Mouse (Mus musculus) ZHBTc4 (cell line): ENCODE data around the gene Gab1.

Source experiments
- DNase-seq: peaks from one replicate; pipeline ENCODE4 v3.0.0-alpha.2; 2011; ENCODE audit warnings: low read depth, low spot score

The Gab1 gene

GRCm38 (mm10) chr8:80880196-80881106 is at the start of gene Gab1:
Gene Gab1, minus strand, starts transcription at chr8:80880519.
- DNase-seq: peak; percentile 98

DNA sequence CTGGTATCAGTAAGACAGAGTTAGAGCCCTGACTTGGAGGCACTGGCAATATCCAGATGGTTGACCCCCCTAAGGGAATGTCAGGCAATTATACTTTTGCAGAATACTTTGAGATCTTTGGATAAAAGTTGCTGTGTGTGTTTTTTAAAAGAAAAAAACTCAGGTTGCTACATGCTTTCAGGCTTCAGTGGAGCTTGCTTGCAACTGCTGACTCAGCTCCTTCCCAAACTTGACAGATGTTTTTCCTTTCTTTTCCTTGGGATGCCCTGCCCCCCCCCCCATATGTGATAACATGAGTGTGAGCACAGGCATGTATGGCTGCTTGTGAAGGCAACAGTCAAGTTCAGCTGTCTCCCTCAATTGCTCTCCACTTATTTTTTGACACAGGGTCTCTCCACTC is 48.5 kb upstream of the Gab1 start:
- no peak for DNase-seq

DNA sequence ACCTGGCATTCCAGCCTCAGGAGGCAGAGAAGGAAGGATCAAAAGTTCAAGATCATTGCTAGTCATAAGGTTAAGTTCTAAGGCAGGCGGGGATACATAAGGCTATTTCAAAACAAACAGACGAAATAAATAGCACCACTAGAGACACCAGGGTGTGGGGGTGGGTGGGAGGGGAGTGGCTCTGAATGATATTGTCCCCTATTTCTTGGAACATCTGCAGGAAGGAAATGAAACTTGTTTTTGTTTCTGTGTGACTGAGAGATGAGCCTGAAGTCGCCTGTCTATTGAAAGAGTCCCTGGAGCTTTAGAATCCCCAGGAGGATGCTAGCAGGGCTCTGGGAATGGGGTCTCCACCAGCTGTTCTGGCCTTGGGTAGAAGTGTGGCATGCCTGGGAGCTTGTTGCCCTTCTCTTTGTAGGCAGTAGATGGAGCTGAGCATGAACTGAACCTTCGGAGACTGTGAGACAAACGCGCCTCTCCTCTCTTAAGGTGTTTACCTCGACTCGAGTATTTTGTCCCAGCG is 43.5 kb upstream of the Gab1 start:
- no peak for DNase-seq

DNA sequence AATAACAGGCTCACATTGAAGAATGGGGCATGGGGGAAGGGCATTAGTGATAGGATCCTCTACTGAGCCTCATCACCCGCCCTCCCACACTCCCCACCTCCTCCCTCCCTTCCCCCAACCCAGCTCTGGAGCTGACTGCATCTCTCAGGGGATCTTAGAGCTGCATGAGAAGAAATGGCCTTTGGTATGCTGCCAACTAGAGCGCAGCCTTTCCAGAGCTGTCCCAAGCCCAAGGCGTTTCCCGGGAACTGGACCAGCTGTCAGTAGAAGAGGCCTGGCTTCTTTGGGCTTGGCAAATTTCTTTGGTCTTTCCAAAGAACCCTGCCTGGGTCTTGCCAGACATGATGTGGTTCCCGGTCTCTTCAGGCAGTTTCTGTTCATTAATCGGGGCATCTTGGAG is 42.3 kb upstream of the Gab1 start:
- no peak for DNase-seq

DNA sequence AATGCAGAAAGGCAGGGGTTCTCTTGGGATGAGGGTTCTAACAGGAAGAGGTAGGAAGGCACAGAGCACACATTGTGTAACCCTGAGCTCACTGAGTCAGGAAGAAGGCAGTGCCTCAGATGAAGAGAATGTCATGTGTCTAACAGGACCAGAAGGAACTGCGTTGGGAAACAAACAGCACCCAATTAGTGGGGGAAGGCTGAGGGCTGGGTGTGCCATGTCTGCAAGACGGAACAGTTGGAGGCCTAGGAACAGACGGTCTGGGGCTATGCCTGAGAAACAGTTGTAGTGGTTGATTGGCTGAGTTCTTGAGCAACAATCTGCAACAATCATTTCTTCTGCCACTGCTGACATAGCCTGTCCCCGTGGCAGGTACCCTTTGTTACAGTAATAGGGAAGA is 38.8 kb upstream of the Gab1 start:
- DNase-seq: peak; percentile 25

DNA sequence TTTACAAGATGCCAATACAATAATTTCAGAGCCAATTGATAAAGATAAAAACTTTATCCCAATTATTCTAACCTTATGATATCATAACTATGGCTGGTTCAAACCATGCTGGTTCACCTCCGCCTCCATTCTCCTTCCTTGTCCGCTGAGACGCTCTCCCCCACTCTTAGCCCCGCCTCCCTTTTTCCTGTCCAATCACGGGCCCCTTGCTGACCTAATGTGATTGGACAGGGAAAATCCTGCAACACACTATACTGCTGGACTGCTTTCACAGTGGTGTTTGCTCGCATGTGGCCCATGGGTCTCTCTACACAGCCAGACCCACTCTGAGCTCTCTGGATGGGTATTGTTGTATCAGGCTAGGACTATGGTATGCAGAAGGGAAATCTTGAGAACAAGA is 38.2 kb upstream of the Gab1 start:
- DNase-seq: peak; percentile 90

GRCm38 (mm10) chr8:80916463-80917235 is 36.3 kb upstream of the Gab1 start:
- peak; percentile 68 for DNase-seq

DNA sequence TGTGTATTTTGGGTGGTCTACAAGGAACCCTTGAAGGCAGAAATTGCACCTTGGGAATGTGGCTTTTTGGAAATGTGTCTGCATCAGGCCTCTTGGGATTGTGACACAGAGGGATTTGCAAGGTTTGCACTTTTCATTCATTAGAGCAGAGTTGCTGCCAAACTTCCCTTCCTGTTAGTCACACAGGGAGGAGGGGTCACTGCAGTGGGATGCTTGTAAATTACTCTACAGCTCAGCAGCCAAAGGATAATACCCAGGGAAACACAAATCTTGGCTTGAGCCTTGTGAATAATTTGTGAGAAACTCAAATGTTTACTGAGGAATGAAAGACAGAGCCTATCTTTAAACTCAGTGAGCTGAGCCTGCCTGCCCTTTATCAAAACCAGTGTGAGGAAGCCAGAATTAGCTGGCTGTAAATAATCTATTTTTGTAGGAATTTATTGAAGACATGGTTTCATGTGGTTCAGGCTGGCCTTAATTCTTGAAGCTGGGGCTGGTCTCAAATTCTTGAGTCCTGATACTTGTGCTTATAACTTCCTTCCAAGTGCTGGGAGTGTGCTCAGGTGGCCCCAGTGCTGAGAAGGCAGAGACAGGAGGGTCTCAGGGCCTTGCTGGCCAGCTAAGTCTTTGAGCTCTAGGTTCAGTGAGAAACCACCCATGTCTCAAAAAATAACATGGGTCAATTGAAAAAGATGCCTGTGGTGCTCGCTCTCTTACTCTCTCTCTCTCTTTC is 32.9 kb upstream of the Gab1 start:
- DNase-seq: no peak

GRCm38 (mm10) chr8:80911400-80911799 is 31.1 kb upstream of the Gab1 start:
- peak; percentile 89 for DNase-seq

DNA sequence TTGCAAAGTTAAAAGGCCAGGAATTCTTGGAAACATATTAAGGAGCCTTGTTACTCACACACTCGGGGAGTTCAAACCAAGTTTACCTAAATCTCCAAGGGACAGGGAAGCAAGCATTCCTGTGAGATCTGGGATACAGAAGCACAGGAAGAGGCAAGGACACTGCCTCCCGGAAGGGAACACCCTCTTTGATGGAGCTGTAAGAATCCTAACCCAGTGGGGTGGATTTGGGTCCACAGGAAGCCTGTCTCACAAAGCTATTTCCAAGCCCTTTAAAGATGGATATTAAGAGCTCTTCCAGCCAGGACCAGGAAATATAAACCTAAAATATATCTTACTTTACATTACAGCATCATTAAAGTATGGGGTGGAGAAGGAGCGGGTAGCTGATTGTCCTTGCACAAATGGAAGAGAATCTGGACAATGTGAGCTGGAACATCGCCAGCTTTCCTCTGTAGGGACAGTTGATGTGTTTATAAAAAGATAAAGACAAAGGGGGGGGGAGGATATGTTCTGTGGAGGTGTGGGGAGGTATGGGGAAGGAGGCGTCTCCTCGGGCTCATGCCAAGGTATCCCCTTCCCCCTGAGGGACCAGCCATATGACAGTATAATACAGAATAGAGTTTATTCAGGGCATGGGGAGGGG is 28.1 kb upstream of the Gab1 start:
- DNase-seq: no peak

DNA sequence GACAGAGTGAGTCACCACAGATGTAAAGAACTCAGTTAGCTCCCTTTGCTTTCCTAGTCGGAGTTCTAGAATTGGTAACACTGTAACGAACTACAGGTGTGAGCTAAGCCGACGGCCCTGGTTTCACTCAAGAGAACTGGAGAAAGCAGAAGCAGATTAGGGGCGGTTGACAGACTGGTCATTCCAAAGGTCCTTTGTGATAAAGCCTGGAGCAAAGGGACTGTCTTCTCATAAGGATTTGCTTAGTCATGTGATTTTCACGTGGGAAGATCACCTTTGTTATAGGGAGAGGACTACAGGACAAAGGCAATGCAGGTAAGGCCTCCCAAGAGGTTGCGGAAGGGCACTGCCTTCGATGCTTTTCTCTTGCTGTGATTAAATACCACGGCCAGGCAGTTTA is 22.0 kb upstream of the Gab1 start:
- DNase-seq: no peak

GRCm38 (mm10) chr8:80899364-80899763 is 19.0 kb upstream of the Gab1 start:
- no peak for DNase-seq

DNA sequence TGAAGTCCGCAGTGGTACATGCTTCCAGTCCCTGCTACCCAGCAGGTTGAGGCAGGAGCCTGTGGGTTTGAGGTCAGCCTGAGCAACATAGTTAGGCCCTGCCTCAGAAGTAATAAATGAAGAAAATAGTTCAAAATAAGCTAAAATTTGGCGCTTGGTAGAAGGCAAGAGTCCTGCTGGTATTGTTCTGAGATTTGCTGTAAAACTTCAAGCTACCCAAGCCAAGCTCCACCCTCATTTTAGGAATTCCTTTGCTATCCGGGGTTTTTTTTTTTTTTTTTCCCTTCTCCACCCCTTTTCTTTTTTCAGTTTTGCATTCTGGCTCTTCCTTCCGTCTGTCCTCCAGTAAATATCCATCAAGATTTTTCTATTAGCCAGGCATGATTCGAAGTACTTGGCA is 15.7 kb upstream of the Gab1 start:
- no peak for DNase-seq

- DNase-seq: no peak
Measured at GRCm38 (mm10) chr8:80895397-80895796, 15.1 kb upstream of the Gab1 start.

DNA sequence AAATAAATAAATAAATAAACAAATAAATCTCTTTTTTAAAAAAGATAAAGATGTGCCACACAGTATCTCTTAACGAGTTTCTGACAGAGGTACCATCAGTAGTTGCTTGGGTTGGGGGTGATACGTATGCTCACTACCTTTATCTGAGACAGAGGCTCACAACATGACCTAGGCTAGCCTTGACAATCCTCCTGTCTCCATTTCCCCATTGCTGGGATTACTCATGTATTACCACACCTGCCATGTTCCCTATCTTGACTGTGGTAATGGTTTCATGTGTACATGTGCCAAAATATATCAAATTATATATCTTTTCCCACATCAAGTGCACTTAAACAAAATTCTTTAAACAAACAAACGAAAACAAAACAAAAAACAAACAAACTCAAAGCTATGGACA is 14.2 kb upstream of the Gab1 start:
- no peak for DNase-seq

DNA sequence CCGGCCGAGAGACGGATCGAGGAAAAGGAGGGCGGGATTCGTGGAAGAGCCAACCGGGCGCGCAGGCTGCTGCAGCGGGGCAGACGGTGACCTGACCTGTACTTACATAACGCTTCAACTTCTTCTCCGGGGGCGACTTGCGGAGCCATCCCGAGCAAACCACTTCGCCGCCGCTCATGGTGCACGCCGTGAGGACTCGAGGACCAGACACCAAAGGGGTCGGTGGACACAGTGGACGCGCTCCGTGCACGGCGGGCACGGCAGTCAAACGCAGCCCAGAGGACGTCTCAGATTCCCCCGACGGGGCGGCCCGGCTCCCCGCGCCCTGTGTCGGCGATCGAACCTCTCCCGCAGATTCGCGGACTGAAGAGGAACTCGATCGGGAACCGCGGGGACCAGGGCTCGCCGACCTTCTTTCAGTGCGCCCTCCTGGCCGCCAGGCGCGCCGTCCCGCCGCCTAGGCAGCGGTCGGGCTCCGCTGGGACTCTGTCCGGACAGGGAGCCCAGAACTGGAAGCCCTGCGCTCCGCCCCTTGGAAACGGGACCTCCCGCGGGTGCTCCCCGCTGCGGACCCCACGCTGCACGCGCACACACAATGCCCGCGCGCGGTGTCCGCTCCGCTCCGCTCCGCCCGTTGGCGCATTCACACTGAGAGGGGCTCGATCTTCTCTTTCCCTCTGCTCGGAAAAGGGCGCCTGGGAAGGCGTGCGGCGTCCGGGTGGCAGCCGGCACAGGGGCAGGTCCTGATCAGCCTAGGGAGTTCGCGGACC is 708 bp downstream of the Gab1 start:
- DNase-seq: peak; percentile 86

DNA sequence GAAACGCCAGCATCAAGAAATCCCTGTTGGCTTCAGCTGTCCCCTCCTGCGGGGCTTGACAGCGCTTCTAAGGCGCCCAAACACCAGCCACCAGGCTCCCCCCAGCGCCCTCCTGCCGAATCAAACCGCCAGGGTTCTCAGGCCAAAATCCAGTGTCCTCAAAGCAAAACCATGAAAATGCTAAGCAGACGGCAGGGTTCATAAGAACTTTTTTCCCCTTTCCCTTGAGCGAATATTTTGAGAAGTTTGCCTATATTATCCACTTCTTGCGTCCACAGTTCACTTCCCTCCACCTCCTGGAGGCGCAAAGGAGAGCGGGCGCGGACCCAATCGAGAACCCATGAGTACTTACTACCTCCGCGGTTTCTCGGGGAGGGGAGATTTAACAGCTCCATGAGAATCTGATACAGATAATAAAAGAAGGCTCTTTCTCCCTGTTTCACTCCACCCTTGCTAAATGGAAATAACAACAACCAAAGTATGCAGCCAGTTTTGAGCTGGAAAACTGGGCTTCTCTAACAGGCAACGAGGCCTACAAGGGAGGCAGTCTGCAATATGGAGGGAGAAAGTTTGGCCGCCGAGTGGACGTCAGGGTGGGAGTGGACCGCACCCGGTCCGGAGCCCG is 1.4 kb downstream of the Gab1 start:
- DNase-seq: peak; percentile 63

DNA sequence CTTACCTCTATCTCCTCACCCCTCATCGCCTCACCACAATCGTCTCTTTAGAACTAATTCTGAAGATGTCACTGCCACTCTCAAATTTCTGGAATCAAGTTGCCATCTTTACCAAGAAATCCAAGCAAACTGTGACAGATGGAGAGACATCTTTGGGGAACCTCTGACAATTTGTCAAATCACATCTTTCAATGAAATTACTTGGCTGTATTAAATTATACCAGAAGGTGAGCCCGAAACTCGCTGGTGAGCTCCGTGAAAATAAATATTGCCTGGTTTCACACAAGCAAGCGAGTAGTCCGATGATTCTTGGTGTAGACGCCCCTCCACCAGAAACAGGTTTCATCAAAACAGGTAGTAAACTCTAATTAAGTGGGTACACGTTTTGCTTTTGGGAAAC is 2.2 kb downstream of the Gab1 start:
- no peak for DNase-seq

- DNase-seq: no peak
Measured at GRCm38 (mm10) chr8:80875537-80875936, 4.8 kb downstream of the Gab1 start.
